Mouse (Mus musculus) stomach, postnatal 0 days (tissue): Measurements from ENCODE around the gene Gstm6. TPM values are rescaled to one million over a fixed set of nuclear protein-coding genes. Genes with fewer than 3 reads are reported as not detected.
"Not testable (repeated sequence)": the region's sequence is repeated elsewhere in the genome, so short reads cannot be mapped to it uniquely, and the experiment has no call there.

Experiments used
- ATAC-seq: fragments of 200-750 bp; cut with Nextera tagmentation; 2 replicates; pipeline ENCODE4 v1.8.0; 2017; ENCODE audit not compliant: low FRiP score, low TSS enrichment
- DNase-seq: peaks from one replicate; pipeline ENCODE4 v3.0.0-alpha.2; 2016; ENCODE audit warnings: low spot score
- H3K27ac ChIP-seq: fragments of 300-500 bp; sonication (generic); replicated peaks from 2 replicates; pipeline ENCODE4 v1.5.1; 2014; ENCODE audit warnings: mild to moderate bottlenecking, control low read depth
- H3K27me3 ChIP-seq: fragments of 300-500 bp; sonication (generic); 2 replicates; pipeline ENCODE4 v1.6.1; 2014; ENCODE audit warnings: low read length; ENCODE audit not compliant: control insufficient read depth, insufficient read depth
- H3K36me3 ChIP-seq: fragments of 300-500 bp; sonication (generic); 2 replicates; pipeline ENCODE4 v1.6.1; 2014; ENCODE audit warnings: low read length, mixed read lengths; ENCODE audit not compliant: control insufficient read depth, insufficient read depth
- H3K4me1 ChIP-seq: fragments of 300-500 bp; sonication (generic); replicated peaks from 2 replicates; pipeline ENCODE4 v1.6.1; 2014; ENCODE audit warnings: antibody characterized with exemption; ENCODE audit not compliant: control insufficient read depth, insufficient read depth
- H3K4me2 ChIP-seq: fragments of 300-500 bp; sonication (generic); replicated peaks from 2 replicates; pipeline ENCODE4 v1.6.1; 2014; ENCODE audit warnings: low read depth, mild to moderate bottlenecking, control low read depth, moderate library complexity
- H3K4me3 ChIP-seq: fragments of 300-500 bp; sonication (generic); 2 replicates; pipeline ENCODE4 v1.5.1; 2014; ENCODE audit warnings: low read depth, low read length, control low read depth
- H3K9ac ChIP-seq: fragments of 300-500 bp; sonication (generic); 2 replicates; pipeline ENCODE4 v1.6.1; 2014; ENCODE audit warnings: mild to moderate bottlenecking, low read length, control low read depth, mixed read lengths
- H3K9me3 ChIP-seq: fragments of 300-500 bp; sonication (generic); 2 replicates; pipeline ENCODE4 v1.6.1; 2016; ENCODE audit warnings: low read length; ENCODE audit not compliant: control insufficient read depth
- CTCF ChIP-seq: IDR thresholded peaks from 2 replicates; pipeline ENCODE4 v1.5.1; 2016; ENCODE audit warnings: antibody characterized with exemption, low read depth, mild to moderate bottlenecking, moderate library complexity
- EP300 ChIP-seq: optimal IDR thresholded peaks from 2 replicates; pipeline ENCODE3; 2016; ENCODE audit warnings: antibody characterized with exemption
- WGBS: fragments of 180-500 bp; shearing (Covaris S2); extraction: QIAGEN DNeasy Blood & Tissue Kit; methylation state at CpG from one replicate; pipeline ENCODE4 v1.1.7; 2014; 5-methylcytosine and 5-hydroxymethylcytosine counted together
- polyA plus RNA-seq: library from polyadenylated mRNA; unstranded; fragments of >200 nt; fragmentation: Nextera tagmentation; extraction: Ambion mirVana; gene quantifications from 2 replicates; pipeline ENCODE4 v1.2.1, GENCODE M21; 2015

The Gstm6 gene
- 13.7 and 15.8 TPM in 2 replicates for polyA plus RNA-seq

DNA sequence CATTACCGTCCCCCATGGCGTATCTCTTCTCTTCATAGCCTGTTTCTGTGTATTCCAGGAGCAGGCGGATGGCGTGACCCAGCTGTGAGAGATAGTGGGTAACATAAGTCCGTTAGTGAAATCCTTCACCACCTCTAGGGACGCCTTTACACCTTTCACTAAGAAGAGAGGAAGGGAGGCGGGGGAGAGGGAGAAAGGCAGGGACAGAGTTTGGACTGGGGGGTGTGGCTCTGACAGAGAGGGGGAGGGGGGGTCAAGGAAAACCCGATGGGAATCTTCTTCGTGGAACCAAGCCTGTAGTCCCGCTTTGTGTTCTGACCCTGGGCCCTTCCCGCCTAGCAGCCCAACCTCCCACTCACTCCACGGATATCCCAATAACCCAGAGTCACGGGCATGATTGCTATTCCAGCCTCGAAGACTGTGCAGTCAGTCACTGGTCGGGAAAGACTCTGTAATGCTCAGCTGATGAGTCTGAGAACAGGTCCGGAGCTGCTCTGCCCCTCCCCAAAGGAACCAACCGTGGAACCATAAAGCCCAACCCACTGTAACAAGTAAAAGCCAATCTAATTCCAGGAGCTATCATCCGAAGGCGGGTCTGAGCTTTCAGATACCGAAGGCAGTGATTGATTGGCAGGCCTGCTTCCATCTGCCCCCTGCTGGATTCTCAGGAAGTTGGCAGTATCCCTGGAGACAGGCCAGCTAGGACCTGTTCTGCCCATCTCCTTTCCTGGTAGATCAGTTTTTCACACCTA is at the start of gene Gstm6:
Gene Gstm6, minus strand, starts transcription at position 511 of the 752 bp plus-strand sequence.
- WGBS: 19% methylated on average over 19 of the region's 20 CpGs
- Histone ChIP-seq H3K9ac (no peak within 1 kb of the TSS), H3K27ac (no peak within 1 kb of the TSS), H3K9me3 (no peaks in the 10 kb centered on the region), H3K27me3 (no peaks in the 10 kb centered on the region), H3K4me2 (peak within 1 kb of the TSS; percentile 41), H3K4me1 (no peaks in the 10 kb centered on the region), H3K4me3 (no peak within 1 kb of the TSS; the same call in 1 of the 2 replicates), H3K36me3 (no peaks in the 10 kb centered on the region)
- peak; percentile 67 for DNase-seq
- TF ChIP-seq EP300 (no peak), CTCF (peak; percentile 79)
- ATAC-seq: peak; percentile 81

DNA sequence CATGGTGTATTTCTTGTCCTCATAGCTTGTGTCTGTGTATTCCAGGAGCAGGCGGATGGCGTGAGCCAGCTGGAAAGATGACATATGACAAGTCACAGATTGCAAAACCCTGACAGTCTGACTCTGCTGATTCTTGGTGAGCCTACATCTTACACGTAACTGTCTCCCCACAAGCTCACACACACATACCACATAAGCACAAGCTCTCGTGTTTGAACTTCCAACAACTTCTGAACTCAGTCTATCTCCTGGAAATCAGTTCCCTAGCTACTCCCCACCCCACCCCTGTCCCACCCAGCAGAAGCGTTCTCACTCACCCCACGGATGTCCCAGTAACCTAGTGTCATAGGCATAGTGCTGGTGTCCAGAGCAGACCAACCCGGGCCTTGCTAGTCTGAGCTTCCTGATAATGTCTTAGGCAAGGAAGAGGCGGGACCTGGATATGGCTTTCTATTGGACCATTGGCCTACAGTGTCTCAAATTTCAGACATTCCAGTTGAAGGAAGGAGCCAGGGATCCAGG is 42.6 kb upstream of the Gstm6 start, which contains the start of gene Gstm2:
Gene Gstm2, minus strand, starts transcription at position 413 of the 522 bp plus-strand sequence.
- Histone ChIP-seq H3K27ac (peak within 1 kb of the TSS; percentile 74), H3K9ac (peak within 1 kb of the TSS; percentile 41), H3K4me3 (peak within 1 kb of the TSS; percentile 28), H3K36me3 (no peaks in the 10 kb centered on the region), H3K4me2 (peak within 1 kb of the TSS; percentile 48), H3K9me3 (no peaks in the 10 kb centered on the region), H3K27me3 (no peaks in the 10 kb centered on the region), H3K4me1 (no peaks in the 10 kb centered on the region)
- DNase-seq (peak; percentile 72), ATAC-seq (peak; percentile 94)
- 16% methylated on average over 8 of the region's 8 CpGs for WGBS
- no peak for TF ChIP-seq CTCF
- TF ChIP-seq EP300: no peak

DNA sequence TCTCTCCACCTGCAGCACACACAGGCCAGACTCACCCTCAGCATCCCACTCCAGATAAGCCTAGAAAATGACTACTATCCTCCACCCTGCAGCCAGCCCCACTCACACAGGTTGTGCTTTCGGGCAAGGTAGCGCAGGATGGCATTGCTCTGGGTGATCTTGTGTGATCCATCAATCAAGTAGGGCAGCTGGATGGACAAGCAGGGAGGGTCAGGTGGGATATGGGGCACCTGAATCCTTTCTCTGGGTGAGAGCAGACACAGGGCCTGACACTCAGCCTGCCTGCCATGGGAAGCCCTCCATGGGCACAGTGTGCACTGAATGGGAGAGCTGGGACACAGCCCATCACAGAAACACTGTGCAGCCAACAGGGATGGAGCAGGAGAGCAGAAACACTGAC is 41.6 kb upstream of the Gstm6 start:
- not testable (repeated sequence) for H3K27me3 ChIP-seq, H3K36me3 ChIP-seq, DNase-seq, H3K4me1 ChIP-seq, ATAC-seq, H3K4me3 ChIP-seq, H3K9me3 ChIP-seq, H3K9ac ChIP-seq
- WGBS: 95% methylated on average over 2 of the region's 2 CpGs
- 0 out of 2 replicates have a peak overlapping the region, but pooled peaks have one; percentile 74 for H3K27ac ChIP-seq
- H3K4me2 ChIP-seq: peak overlapping the region; percentile 48

DNA sequence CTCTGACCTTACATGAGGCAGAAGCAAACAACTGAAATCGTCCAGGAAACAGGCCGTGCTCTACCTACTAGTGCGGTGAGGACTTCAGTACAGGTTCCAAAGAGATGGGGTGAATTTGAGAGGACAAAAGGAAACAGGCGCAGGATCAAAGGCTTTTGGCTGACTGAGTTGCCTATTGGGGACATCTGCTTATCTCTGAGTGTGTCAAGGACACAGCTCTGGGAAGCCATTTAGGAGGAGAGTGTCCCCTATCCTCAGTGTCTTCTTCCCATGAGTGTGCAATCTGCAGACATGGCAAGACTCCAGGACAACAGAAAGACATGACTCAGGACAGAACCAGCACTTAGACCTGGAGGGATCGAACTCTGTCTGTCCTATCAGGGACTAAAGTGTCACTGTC is 40.9 kb upstream of the Gstm6 start:
- Histone ChIP-seq H3K36me3 (no peaks in the 10 kb centered on the region), H3K27me3 (no peaks in the 10 kb centered on the region), H3K27ac (no peak overlapping the region), H3K4me2 (no peak overlapping the region), H3K4me3 (no peak overlapping the region), H3K4me1 (no peaks in the 10 kb centered on the region), H3K9me3 (no peaks in the 10 kb centered on the region), H3K9ac (no peak overlapping the region)
- no peak for ATAC-seq
- 74% methylated on average over 5 of the region's 5 CpGs for WGBS
- DNase-seq: no peak
- TF ChIP-seq EP300 (no peak), CTCF (no peak)

DNA sequence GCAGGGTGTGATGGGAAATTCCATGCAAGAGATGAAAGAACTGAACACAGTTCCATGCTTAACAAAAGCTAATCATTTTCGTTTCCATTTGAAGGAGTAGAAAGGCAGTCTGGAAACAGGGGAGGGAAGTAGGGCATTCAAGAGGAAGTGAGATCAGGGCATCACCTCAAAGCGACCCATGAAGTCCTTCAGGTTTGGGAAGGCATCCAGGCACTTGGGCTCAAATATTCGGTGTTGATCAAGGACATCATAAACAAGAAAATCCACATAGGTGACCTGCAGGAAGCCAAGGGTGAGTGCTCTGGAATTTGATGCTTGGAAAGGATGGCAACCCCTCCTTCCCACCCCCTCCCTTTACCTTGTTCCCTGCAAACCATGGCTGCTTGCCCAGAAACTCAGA is 40.2 kb upstream of the Gstm6 start:
- ATAC-seq (no peak), DNase-seq (no peak)
- WGBS: 53% methylated on average over 3 of the region's 3 CpGs
- Histone ChIP-seq H3K4me2 (no peak overlapping the region), H3K27ac (no peak overlapping the region), H3K36me3 (no peaks in the 10 kb centered on the region), H3K9me3 (no peaks in the 10 kb centered on the region), H3K4me3 (no peak overlapping the region), H3K9ac (no peak overlapping the region), H3K4me1 (no peaks in the 10 kb centered on the region), H3K27me3 (no peaks in the 10 kb centered on the region)
- TF ChIP-seq CTCF (no peak), EP300 (no peak)

DNA sequence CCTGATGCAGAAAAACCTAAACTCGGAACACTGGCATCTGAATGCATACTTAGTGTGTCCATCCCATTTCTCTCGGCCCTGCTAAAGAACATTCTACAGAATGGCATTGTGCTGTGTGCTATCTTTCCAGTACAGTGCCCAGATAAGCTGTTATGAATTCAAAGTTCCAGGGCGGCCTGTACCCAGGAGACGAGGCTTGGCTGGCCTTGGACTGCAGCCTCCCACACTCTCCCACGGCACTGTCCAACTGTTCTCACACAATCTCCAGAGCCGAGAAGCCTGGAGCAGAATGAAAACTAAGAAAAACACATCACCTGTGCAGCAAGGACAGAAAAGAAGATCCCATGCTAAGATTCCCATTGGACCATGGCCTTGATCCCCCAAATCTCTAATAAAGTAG is 39.2 kb upstream of the Gstm6 start:
- DNase-seq (no peak), ATAC-seq (no peak)
- no peaks in the 10 kb centered on the region for H3K36me3 ChIP-seq
- H3K9ac ChIP-seq: no peak overlapping the region
- WGBS: 72% methylated on average over 6 of the region's 6 CpGs
- TF ChIP-seq CTCF: no peak
- TF ChIP-seq EP300: no peak
- no peak overlapping the region for H3K4me3 ChIP-seq
- H3K27ac ChIP-seq: no peak overlapping the region
- H3K27me3 ChIP-seq: no peaks in the 10 kb centered on the region
- no peaks in the 10 kb centered on the region for H3K4me1 ChIP-seq
- no peaks in the 10 kb centered on the region for H3K9me3 ChIP-seq
- H3K4me2 ChIP-seq: no peak overlapping the region
